Mouse (Mus musculus) MEL-GATA-1-ER (cell line): ENCODE measurements around the gene Vwf.

Experiments used
- DNase-seq: peaks from one replicate; pipeline ENCODE4 v3.0.0-alpha.2; 2012; ENCODE audit warnings: low read depth; ENCODE audit errors: extremely low read depth

Vwf gene

GRCm38 (mm10) chr6:125546474-125546873 lies at the start of gene Vwf:
Gene Vwf (plus strand): TSS chr6:125546774.
- DNase-seq: no peak

- DNase-seq: no peak
Observed at GRCm38 (mm10) chr6:125498062-125498461, 48.5 kb upstream of the Vwf start.

DNA sequence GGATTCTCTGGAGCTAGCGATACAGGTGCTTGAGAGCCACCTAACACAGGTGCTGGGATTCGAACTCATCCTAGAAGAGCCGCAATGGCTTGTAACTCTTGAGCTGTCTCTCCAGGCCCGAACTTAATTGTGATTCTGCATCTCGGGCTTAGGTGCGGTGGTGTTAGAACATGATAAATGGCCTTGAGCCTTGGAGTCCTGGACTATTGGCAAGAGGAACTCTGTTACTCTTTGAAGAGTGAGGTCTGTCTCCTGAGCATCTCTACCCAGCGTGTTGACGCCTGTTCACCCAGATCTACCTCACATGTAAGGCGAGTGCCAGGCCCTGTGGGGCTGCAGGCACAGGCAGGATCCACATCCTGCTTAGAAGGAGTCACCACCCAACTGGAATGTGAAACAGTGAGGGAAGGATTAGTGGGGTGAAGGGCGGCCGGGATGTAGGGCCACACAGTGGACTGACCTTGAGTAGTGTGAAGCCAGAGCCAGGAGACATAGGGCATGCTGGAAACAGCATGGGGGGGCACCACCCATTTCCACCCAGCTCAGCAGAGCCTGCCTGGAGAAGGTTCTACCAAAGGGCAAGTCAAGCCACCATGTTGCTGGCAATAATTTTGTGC lies 43.3 kb upstream of the Vwf start:
- no peak for DNase-seq

- DNase-seq: no peak
Observed at GRCm38 (mm10) chr6:125504622-125505355, 41.8 kb upstream of the Vwf start.

DNA sequence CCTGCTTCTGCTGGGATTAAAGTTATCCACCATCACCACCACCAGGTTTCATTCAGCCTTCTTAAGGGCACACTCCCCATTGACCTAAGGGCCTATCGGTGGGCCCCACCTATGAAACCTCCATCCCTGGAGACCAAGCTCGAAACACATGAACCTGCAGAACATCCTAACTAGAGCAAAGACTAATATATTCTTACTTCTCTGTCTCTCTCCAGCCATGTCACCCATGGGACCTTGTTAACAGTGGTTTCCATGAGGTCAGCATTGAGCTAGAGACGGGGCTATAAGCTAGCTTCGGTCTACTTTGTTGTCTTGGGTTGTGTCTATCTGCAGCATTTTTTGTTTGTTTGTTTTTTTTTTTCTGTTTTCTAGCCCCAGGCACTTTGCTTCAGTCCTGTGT lies 40.1 kb upstream of the Vwf start:
- no peak for DNase-seq

GRCm38 (mm10) chr6:125509783-125510182 lies 36.8 kb upstream of the Vwf start:
- no peak for DNase-seq

- no peak for DNase-seq
Observed at GRCm38 (mm10) chr6:125510645-125511044, 35.9 kb upstream of the Vwf start.

GRCm38 (mm10) chr6:125511196-125511595 lies 35.4 kb upstream of the Vwf start:
- DNase-seq: no peak

DNA sequence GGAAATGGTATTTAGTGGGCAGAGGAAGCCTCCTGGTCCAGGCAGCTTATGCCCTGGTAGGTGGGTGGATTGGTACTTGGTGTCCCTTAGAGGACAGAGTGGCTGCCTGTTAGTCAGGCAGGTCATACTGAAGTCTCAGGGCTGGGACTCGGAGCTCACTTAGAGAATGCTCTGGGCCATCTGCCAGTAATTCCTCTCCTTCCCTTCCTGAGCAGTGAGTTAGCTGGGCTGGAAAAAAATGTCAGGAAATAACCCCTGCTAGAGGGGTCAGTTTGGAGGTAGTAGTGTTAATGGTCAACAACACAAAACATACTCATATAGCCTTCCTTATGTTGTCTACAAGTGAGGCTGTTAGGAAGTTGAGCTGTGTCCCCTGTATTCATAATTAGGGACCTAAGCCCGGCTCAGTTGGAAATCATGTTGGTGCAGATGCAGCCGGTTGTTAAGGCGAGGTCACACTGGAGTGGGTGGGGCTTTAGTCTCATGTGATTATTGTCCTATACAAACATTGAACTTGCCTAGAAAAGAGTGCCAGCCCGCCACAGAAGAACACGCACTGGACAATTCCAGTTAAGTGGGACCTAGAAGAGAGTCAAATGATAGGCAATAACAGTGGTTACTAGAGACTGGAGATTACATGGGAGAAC lies 33.5 kb upstream of the Vwf start:
- no peak for DNase-seq

DNA sequence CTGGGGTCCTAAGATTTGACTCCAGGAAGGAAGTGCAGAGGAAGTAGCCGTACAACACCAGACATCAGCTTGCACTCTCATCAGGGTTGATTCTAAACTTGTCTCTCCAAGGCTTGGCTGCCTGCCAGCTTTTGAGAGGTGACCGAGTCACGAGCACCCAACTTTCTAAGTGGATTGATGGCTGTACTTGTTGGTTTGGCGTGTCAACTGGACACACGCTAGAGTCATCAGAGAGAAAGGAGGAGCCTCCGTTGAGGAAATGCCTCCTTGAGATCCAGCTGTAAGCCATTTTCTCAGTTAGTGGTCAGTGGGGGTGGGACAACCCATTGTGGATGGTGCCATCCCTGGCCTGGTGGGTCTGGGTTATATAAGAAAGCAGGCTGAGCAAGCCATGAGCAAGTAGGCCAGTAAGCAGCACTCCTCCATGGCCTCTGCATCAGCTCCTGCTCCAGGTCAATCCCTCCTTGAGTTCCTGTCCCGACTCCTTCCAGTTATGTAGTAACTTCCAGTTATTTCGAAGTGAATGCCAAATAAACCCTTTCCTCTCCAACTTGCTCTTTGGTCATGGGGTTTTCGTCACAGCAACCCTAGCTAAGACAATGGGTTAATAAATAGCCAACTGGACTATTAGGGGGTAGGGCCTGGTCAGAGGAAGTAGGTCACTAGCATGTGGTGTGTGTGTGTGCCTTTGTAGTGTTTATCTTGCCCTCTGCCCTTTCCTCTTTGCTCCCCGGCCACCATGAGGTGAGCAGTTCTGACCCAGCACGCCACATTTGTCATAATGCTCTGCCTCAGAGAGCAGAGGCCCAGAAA lies 30.9 kb upstream of the Vwf start:
- DNase-seq: no peak

GRCm38 (mm10) chr6:125521558-125522193 lies 24.9 kb upstream of the Vwf start:
- no peak for DNase-seq

GRCm38 (mm10) chr6:125524027-125524426 lies 22.5 kb upstream of the Vwf start:
- no peak for DNase-seq

DNA sequence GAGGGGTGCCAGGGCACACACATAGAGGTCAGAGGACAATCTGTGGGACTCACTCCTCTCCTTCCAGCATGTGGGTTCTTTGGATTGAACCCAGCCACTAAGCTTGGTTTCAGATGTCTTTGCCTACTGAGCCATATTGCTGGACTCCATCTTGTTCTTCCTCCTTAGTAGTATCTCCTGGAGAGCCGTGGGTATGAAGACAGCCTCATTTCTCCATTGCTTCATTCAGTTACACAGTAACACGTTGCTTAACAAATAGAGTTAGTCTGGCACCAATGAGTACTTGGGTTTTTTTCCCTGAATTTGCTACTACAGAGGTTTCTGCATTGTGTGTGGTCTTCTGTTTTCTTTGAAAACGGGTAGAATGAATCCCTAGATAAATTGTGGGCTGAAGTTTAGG lies 20.5 kb upstream of the Vwf start:
- no peak for DNase-seq

DNA sequence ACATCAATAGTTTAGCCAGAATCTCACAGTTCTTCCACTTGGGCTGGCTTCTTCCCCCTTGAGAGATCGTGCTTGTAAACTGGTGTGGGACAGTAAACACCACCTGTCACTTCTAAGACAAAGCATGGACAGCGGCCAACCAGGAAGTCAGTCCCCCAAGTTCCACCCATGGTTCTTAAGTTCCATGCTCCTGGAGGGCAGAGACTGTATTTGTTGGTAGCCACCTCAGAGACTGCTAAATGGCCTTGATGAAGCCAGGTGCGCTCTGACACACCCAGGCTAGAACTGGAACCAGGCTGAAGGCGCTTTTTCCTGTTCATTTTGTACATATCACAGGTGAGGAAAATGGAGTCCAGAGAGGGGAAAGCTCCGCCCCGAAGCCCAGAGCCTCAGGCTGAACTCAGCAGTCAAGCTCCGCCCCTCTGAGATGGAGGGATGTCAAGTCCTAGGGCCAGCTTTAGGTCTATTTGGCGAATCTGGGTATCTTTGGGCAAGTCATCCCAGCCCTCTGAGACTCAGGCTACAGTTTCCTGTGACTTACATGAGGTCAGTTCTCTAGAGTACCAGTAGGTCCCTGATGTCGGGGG lies 17.9 kb upstream of the Vwf start:
- no peak for DNase-seq

- no peak for DNase-seq
Observed at GRCm38 (mm10) chr6:125529479-125529878, 17.1 kb upstream of the Vwf start.

- DNase-seq: no peak
Observed at GRCm38 (mm10) chr6:125533104-125533650, 13.4 kb upstream of the Vwf start.

DNA sequence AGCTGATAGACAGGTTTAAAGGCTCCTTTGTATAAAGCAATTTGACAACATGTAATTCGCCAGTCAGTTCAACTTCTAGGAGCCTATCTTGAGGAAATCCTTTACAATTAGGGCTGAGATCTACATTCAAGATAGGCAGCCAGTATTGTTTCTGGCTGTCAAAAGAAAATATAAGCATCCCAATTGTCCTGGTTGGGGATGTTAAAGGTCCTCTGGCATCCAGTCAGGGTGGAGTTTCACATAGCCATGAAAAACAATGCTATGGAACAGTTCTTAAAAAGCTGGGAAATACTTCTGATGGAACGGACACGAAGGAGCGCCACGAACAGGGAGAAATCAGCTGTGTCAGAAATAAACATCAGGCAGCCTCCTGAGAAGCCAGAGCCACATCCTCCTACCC lies 11.6 kb upstream of the Vwf start:
- no peak for DNase-seq

GRCm38 (mm10) chr6:125538469-125538868 lies 8.1 kb upstream of the Vwf start:
- DNase-seq: no peak

GRCm38 (mm10) chr6:125539423-125539822 lies 7.2 kb upstream of the Vwf start:
- DNase-seq: no peak

DNA sequence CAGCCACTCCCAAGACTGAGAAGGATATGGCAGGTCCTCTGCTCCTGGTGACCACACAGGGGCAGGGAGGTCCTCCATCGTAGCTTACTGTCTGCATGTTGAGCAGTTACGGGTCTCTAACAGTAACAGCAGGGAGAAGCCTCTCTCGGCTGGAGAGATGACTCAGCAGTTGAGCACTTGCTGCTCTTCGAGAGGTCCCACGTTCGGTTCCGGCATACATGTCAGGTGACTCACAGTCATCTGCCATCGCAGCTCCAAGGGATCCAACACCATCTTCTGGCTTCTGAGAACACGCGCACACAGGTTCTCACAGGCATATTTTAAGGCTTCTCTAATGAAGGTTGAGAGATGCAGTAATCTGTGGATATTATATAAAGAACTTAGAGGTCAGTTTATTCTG lies 6.4 kb upstream of the Vwf start:
- no peak for DNase-seq

- no peak for DNase-seq
Observed at GRCm38 (mm10) chr6:125540826-125541225, 5.7 kb upstream of the Vwf start.
